Mouse (Mus musculus): ENCODE measurements around the gene Kcnk4. TPM values are rescaled to one million over a fixed set of nuclear protein-coding genes. Genes with fewer than 3 reads are reported as not detected.

Kcnk4 gene
- polyA plus RNA-seq, 1 experiment: not detected

GRCm38 (mm10) chr19:6948186-6948585, 13.9 kb upstream of the Kcnk4 start:
- TF ChIP-seq GATA1 (IDR thresholded peaks at IDR 0.05; ENCODE audit: low read length): no peak

GRCm38 (mm10) chr19:6947742-6948141, 13.4 kb upstream of the Kcnk4 start:
- TF ChIP-seq GATA1 (IDR thresholded peaks at IDR 0.05; ENCODE audit: low read length): no peak

- TF ChIP-seq GATA1 (IDR thresholded peaks at IDR 0.05; ENCODE audit: low read length): no peak
Observed at GRCm38 (mm10) chr19:6943709-6944108, 9.4 kb upstream of the Kcnk4 start.

GRCm38 (mm10) chr19:6942764-6943163, 8.4 kb upstream of the Kcnk4 start:
- no peak for TF ChIP-seq GATA1 (IDR thresholded peaks at IDR 0.05; ENCODE audit: low read length)

GRCm38 (mm10) chr19:6942249-6942691, 8.0 kb upstream of the Kcnk4 start, which contains the start of gene Gpr137:
Gene Gpr137 (minus strand): TSS chr19:6942480.
- no peak for TF ChIP-seq GATA1 (IDR thresholded peaks at IDR 0.05; ENCODE audit: low read length)

GRCm38 (mm10) chr19:6941372-6942248, 7.3 kb upstream of the Kcnk4 start, which contains the start of gene Bad:
Gene Bad (plus strand): TSS chr19:6941861.
- TF ChIP-seq GATA1 (IDR thresholded peaks at IDR 0.05; ENCODE audit: low read length): no peak

GRCm38 (mm10) chr19:6940396-6941351, 6.4 kb upstream of the Kcnk4 start:
- TF ChIP-seq GATA1 (IDR thresholded peaks at IDR 0.05; ENCODE audit: low read length): no peak

- TF ChIP-seq GATA1 (IDR thresholded peaks at IDR 0.05; ENCODE audit: low read length): no peak
Observed at GRCm38 (mm10) chr19:6939106-6940002, 5.0 kb upstream of the Kcnk4 start.

GRCm38 (mm10) chr19:6937541-6938465, 3.5 kb upstream of the Kcnk4 start:
- TF ChIP-seq GATA1 (IDR thresholded peaks at IDR 0.05; ENCODE audit: low read length): no peak

GRCm38 (mm10) chr19:6936299-6936698, 2.0 kb upstream of the Kcnk4 start:
- TF ChIP-seq GATA1 (IDR thresholded peaks at IDR 0.05; ENCODE audit: low read length): no peak

- no peak for TF ChIP-seq GATA1 (IDR thresholded peaks at IDR 0.05; ENCODE audit: low read length)
Observed at GRCm38 (mm10) chr19:6933436-6934194, 700 bp downstream of the Kcnk4 start.

GRCm38 (mm10) chr19:6933102-6933435, 1.2 kb downstream of the Kcnk4 start:
- TF ChIP-seq GATA1 (IDR thresholded peaks at IDR 0.05; ENCODE audit: low read length): no peak

- no peak for TF ChIP-seq GATA1 (IDR thresholded peaks at IDR 0.05; ENCODE audit: low read length)
Observed at GRCm38 (mm10) chr19:6932018-6932417, 2.3 kb downstream of the Kcnk4 start.
